Mouse (Mus musculus): Measurements from ENCODE around the gene Zeb2.

Gene Zeb2

GRCm38 (mm10) chr2:44977556-44977955 is 139.6 kb downstream of the Zeb2 start:
- DNase-seq = no peak

- no peak for DNase-seq
Observed at GRCm38 (mm10) chr2:44977051-44977450, 140.1 kb downstream of the Zeb2 start.

- DNase-seq = no peak
Observed at GRCm38 (mm10) chr2:44976484-44976883, 140.7 kb downstream of the Zeb2 start.

GRCm38 (mm10) chr2:44973828-44974227 is 143.4 kb downstream of the Zeb2 start:
- no peak for DNase-seq

- no peak for DNase-seq
Observed at GRCm38 (mm10) chr2:44970087-44970646, 147.0 kb downstream of the Zeb2 start.

- no peak for DNase-seq
Observed at GRCm38 (mm10) chr2:44969640-44970039, 147.6 kb downstream of the Zeb2 start.

- no peak for DNase-seq
Observed at GRCm38 (mm10) chr2:44969226-44969625, 148.0 kb downstream of the Zeb2 start.

- no peak for DNase-seq
Observed at GRCm38 (mm10) chr2:44965834-44966555, 151.2 kb downstream of the Zeb2 start.

GRCm38 (mm10) chr2:44962620-44963019 is 154.6 kb downstream of the Zeb2 start:
- no peak for DNase-seq

- no peak for DNase-seq
Observed at GRCm38 (mm10) chr2:44961192-44961591, 156.0 kb downstream of the Zeb2 start.

GRCm38 (mm10) chr2:44960561-44960960 is 156.6 kb downstream of the Zeb2 start:
- no peak for DNase-seq

GRCm38 (mm10) chr2:44957329-44957797 is 159.8 kb downstream of the Zeb2 start:
- no peak for DNase-seq

- no peak for DNase-seq
Observed at GRCm38 (mm10) chr2:44956232-44956631, 161.0 kb downstream of the Zeb2 start.

- no peak for DNase-seq
Observed at GRCm38 (mm10) chr2:44955506-44955905, 161.7 kb downstream of the Zeb2 start.

- no peak for DNase-seq
Observed at GRCm38 (mm10) chr2:44954180-44954579, 163.0 kb downstream of the Zeb2 start.

GRCm38 (mm10) chr2:44952830-44953422 is 164.3 kb downstream of the Zeb2 start:
- DNase-seq = no peak

- DNase-seq = no peak
Observed at GRCm38 (mm10) chr2:44951651-44952213, 165.5 kb downstream of the Zeb2 start.

- no peak for DNase-seq
Observed at GRCm38 (mm10) chr2:44944689-44945088, 172.5 kb downstream of the Zeb2 start.

Measured in cerebellum, postnatal 10 days (tissue).